In the genomic region with DNA sequence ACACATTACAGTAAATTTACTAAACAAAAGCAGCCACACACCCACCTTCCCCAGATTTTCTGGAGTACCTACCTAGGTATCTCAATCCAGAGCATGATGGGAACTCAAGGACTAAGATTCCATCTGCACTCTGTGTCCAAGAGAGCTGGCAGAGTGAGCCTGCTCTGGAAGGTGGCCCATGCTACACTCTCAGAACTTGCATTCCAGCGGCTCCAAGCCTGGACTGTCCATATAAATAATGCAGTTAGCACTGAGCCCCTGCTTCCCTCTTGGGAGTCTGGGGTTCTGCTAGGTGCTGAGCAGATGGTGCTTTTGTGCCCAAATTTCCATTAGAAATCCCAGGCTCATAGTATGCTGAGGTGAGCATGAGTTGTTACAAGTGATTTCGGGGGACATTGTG, we compare ENCODE assay signal across 10 mouse cellular contexts. TPM values are rescaled to one million over a fixed set of nuclear protein-coding genes. Genes with fewer than 3 reads are reported as not detected.
DNase-seq lines count a peak whose midpoint lies in the region; ATAC-seq lines count a peak whose summit lies in the region.
"Had no signal": no experiment of that assay in that cellular context is flagged by ENCODE, and none has a peak within 500 bp of the region (broad histone marks: within the 10 kb centered on the region; RNA-seq: fewer than 3 reads in every experiment).

No protein-coding gene starts in this region.

- DNase-seq in heart, adult 11 months = peak; percentile 91
- no peak for DNase-seq in midbrain, embryonic 11.5 days (ENCODE audit: low spot score, missing footprints)
- peak; percentile 41 to 69 for DNase-seq in heart, postnatal 14 days
- DNase-seq in layer of hippocampus, adult 9-10 months (ENCODE audit: low spot score) = no peak

- H3K9ac ChIP-seq in heart, embryonic 11.5 days (ENCODE audit: low read depth, low read length) = no peak overlapping the region
- no peak overlapping the region for H3K9ac ChIP-seq in midbrain, embryonic 13.5 days (replicated peaks)
- no peak overlapping the region for H3K9ac ChIP-seq in midbrain, embryonic 11.5 days (ENCODE audit: low read length)
- H3K9ac ChIP-seq in stomach, embryonic 16.5 days (ENCODE audit: low read length) = no peak overlapping the region
- no peak overlapping the region for H3K9ac ChIP-seq in forebrain, embryonic 12.5 days

- no peaks in the 10 kb centered on the region for H3K36me3 ChIP-seq in heart, embryonic 11.5 days (ENCODE audit: control insufficient read depth, insufficient read depth, low read length)
- 0 out of 2 replicates have a peak, but pooled peaks cover 4% of the 10 kb centered on the region for H3K36me3 ChIP-seq in midbrain, embryonic 13.5 days
- no peaks in the 10 kb centered on the region for H3K36me3 ChIP-seq in midbrain, embryonic 11.5 days (ENCODE audit: control insufficient read depth, insufficient read depth, low read length)
- no peaks in the 10 kb centered on the region; the same call in 1 of the 2 replicates for H3K36me3 ChIP-seq in stomach, embryonic 16.5 days (ENCODE audit: control insufficient read depth, insufficient read depth, low read length)
- no peaks in the 10 kb centered on the region for H3K36me3 ChIP-seq in forebrain, embryonic 12.5 days (replicated peaks)

- peaks cover 5% of the 10 kb centered on the region for H3K4me1 ChIP-seq in heart, embryonic 11.5 days (ENCODE audit: control insufficient read depth, insufficient read depth, low read length)
- peaks cover 26% of the 10 kb centered on the region for H3K4me1 ChIP-seq in midbrain, embryonic 13.5 days (replicated peaks)
- no peaks in the 10 kb centered on the region for H3K4me1 ChIP-seq in midbrain, embryonic 11.5 days (ENCODE audit: control insufficient read depth, insufficient read depth, low read length)
- H3K4me1 ChIP-seq in stomach, embryonic 16.5 days (ENCODE audit: control insufficient read depth, insufficient read depth, low read length) = peaks cover 14% of the 10 kb centered on the region
- peaks cover 18% of the 10 kb centered on the region for H3K4me1 ChIP-seq in forebrain, embryonic 12.5 days

- no peaks in the 10 kb centered on the region for H3K27me3 ChIP-seq in heart, embryonic 11.5 days (ENCODE audit: control insufficient read depth, insufficient read depth, low read length)
- no peaks in the 10 kb centered on the region for H3K27me3 ChIP-seq in midbrain, embryonic 13.5 days
- H3K27me3 ChIP-seq in midbrain, embryonic 11.5 days (ENCODE audit: control insufficient read depth, insufficient read depth, low read length) = no peaks in the 10 kb centered on the region
- no peaks in the 10 kb centered on the region for H3K27me3 ChIP-seq in stomach, embryonic 16.5 days (ENCODE audit: control insufficient read depth, insufficient read depth, low read length)
- H3K27me3 ChIP-seq in forebrain, embryonic 12.5 days = no peaks in the 10 kb centered on the region

- H3K9me3 ChIP-seq in heart, embryonic 11.5 days (replicated peaks; ENCODE audit: control insufficient read depth, low read length) = no peaks in the 10 kb centered on the region
- H3K9me3 ChIP-seq in midbrain, embryonic 13.5 days = no peaks in the 10 kb centered on the region
- H3K9me3 ChIP-seq in midbrain, embryonic 11.5 days (ENCODE audit: control insufficient read depth, low read length) = no peaks in the 10 kb centered on the region
- H3K9me3 ChIP-seq in stomach, embryonic 16.5 days (replicated peaks; ENCODE audit: control insufficient read depth, low read length) = no peaks in the 10 kb centered on the region
- no peaks in the 10 kb centered on the region for H3K9me3 ChIP-seq in forebrain, embryonic 12.5 days

- H3K4me2 ChIP-seq in heart, embryonic 11.5 days = no peak overlapping the region
- H3K4me2 ChIP-seq in midbrain, embryonic 13.5 days (replicated peaks) = no peak overlapping the region
- H3K4me2 ChIP-seq in midbrain, embryonic 11.5 days = no peak overlapping the region
- peak overlapping the region; percentile 5; the same call in 1 of the 2 replicates for H3K4me2 ChIP-seq in stomach, embryonic 16.5 days (ENCODE audit: low read depth, low read length)
- H3K4me2 ChIP-seq in forebrain, embryonic 12.5 days = no peak overlapping the region

- intact Hi-C loops in heart, postnatal 14 days (cut with DNase I) = no loop called here

- no peak overlapping the region for H3K4me3 ChIP-seq in heart, embryonic 11.5 days (ENCODE audit: low read depth, low read length)
- H3K4me3 ChIP-seq in midbrain, embryonic 13.5 days (replicated peaks) = no peak overlapping the region
- no peak overlapping the region for H3K4me3 ChIP-seq in midbrain, embryonic 11.5 days (ENCODE audit: low read depth, low read length)
- H3K4me3 ChIP-seq in stomach, embryonic 16.5 days (replicated peaks; ENCODE audit: low read length) = no peak overlapping the region
- H3K4me3 ChIP-seq in forebrain, embryonic 12.5 days (replicated peaks) = no peak overlapping the region
- H3K4me3 ChIP-seq: left cerebral cortex, adult 2 months had no signal

- 68% methylated on average over 2 of the region's 2 CpGs for WGBS in heart, embryonic 11.5 days (ENCODE audit: insufficient replicate concordance)
- 63% methylated on average over 2 of the region's 2 CpGs for WGBS in midbrain, embryonic 13.5 days
- 85% methylated on average over 2 of the region's 2 CpGs for WGBS in midbrain, embryonic 11.5 days
- WGBS in stomach, embryonic 16.5 days = 51% methylated on average over 2 of the region's 2 CpGs
- 83% methylated on average over 2 of the region's 2 CpGs for WGBS in forebrain, embryonic 12.5 days

- no peak overlapping the region for H3K27ac ChIP-seq in heart, embryonic 11.5 days (ENCODE audit: low read depth, low read length)
- no peak overlapping the region for H3K27ac ChIP-seq in midbrain, embryonic 13.5 days
- H3K27ac ChIP-seq in midbrain, embryonic 11.5 days (ENCODE audit: low read depth, low read length) = no peak overlapping the region
- peak overlapping the region; percentile 3 for H3K27ac ChIP-seq in stomach, embryonic 16.5 days (ENCODE audit: low read length)
- no peak overlapping the region for H3K27ac ChIP-seq in forebrain, embryonic 12.5 days
- H3K27ac ChIP-seq: left cerebral cortex, adult 2 months; macrophage had no signal

- no peak for ATAC-seq in heart, embryonic 11.5 days (replicated peaks; ENCODE audit: insufficient number of reproducible peaks, low FRiP score, low TSS enrichment)
- ATAC-seq in midbrain, embryonic 13.5 days = 0 out of 2 replicates have a peak, but pooled peaks have one; percentile 41
- ATAC-seq in midbrain, embryonic 11.5 days (ENCODE audit: low FRiP score) = no peak; the same call in 1 of the 2 replicates
- ATAC-seq in stomach, embryonic 16.5 days (ENCODE audit: insufficient read depth, low FRiP score) = peak; percentile 51; the same call in 1 of the 2 replicates
- ATAC-seq in forebrain, embryonic 12.5 days (ENCODE audit: low FRiP score) = no peak

RNA-seq across cellular contexts. Expression of a gene that starts 28.1 kb away (rescaled TPM):
- polyA plus RNA-seq in heart, embryonic 11.5 days (2014; fragmentation: Nextera tagmentation; extraction: Ambion mirVana) = 9.2 and 13.1 TPM in 2 replicates
- polyA plus RNA-seq in midbrain, embryonic 13.5 days (2015; fragmentation: Nextera tagmentation; extraction: Ambion mirVana) = 79.8 and 82.7 TPM in 2 replicates
- polyA plus RNA-seq in midbrain, embryonic 11.5 days (2014; fragmentation: Nextera tagmentation; extraction: Ambion mirVana) = 22.6 and 24.0 TPM in 2 replicates
- 10 to 100 TPM; 29.7 to 34.2 TPM for total RNA-seq in heart, postnatal 14 days (2021)
- 38.8 and 39.4 TPM in 2 replicates for polyA plus RNA-seq in stomach, embryonic 16.5 days (2015; fragmentation: Nextera tagmentation; extraction: Ambion mirVana)
- 44.0 and 49.5 TPM in 2 replicates for polyA plus RNA-seq in forebrain, embryonic 12.5 days (2016; fragmentation: Nextera tagmentation; extraction: Ambion mirVana)

Comparison
In these comparisons a context has a peak if more than half of its experiments do, and no peak if none do; other contexts are left out.
1. ATAC-seq: peak in midbrain, embryonic 13.5 days (single experiment) and stomach, embryonic 16.5 days (single experiment); none in heart, embryonic 11.5 days (single experiment), midbrain, embryonic 11.5 days (single experiment) and forebrain, embryonic 12.5 days (single experiment).
2. DNase-seq: peak in heart, adult 11 months (single experiment) and heart, postnatal 14 days (2 of 2); none in midbrain, embryonic 11.5 days (single experiment) and layer of hippocampus, adult 9-10 months (single experiment).